Mouse (Mus musculus) C2C12 (cell line): Measurements from ENCODE around the gene Kcnj5.

Experiments
- CEBPB ChIP-seq: IDR thresholded peaks from one replicate; pipeline ENCODE4 v1.6.1; 2011; ENCODE audit warnings: low read depth, mild to moderate bottlenecking, control low read depth, moderate library complexity
- CTCF ChIP-seq: IDR thresholded peaks from one replicate; pipeline ENCODE4 v1.5.1; 2011; ENCODE audit not compliant: control insufficient read depth, insufficient read depth, insufficient read length
- FOSL1 ChIP-seq: IDR thresholded peaks from one replicate; pipeline ENCODE4 v1.8.0; 2011; ENCODE audit warnings: mild to moderate bottlenecking, low read length; ENCODE audit not compliant: poor library complexity, insufficient read depth, severe bottlenecking
- MAX ChIP-seq: IDR thresholded peaks from one replicate; pipeline ENCODE4 v1.6.1; 2011; ENCODE audit warnings: mild to moderate bottlenecking, control low read depth
- MYOD1 ChIP-seq: IDR thresholded peaks from one replicate; pipeline ENCODE4 v1.6.1; 2011; ENCODE audit warnings: low read depth; ENCODE audit not compliant: control insufficient read depth, insufficient read length
- USF1 ChIP-seq: IDR thresholded peaks from one replicate; pipeline ENCODE4 v1.6.1; 2011; ENCODE audit warnings: low read depth, mild to moderate bottlenecking, control low read depth, moderate library complexity

- TF ChIP-seq CTCF (no peak), FOSL1 (no peak), USF1 (no peak), MAX (no peak), MYOD1 (no peak), CEBPB (no peak)
These were observed 25.2 kb upstream of the Kcnj5 start for GRCm38 (mm10) chr9:32369388-32369787.
